Mouse (Mus musculus): Measurements from ENCODE around the gene Gm21962. TPM values are rescaled to one million over a fixed set of nuclear protein-coding genes. Genes with fewer than 3 reads are reported as not detected.
"Not testable (repeated sequence)": the region's sequence is repeated elsewhere in the genome, so short reads cannot be mapped to it uniquely, and the experiment has no call there.

The Gm21962 gene
- polyA plus RNA-seq (2015; fragmentation: Nextera tagmentation; extraction: Ambion mirVana), result not detected in 2 replicates

GRCm38 (mm10) chr3:137671224-137671623 lies at the start of gene Gm21962:
Gene Gm21962 (plus strand): TSS chr3:137671524.
- not testable (repeated sequence) for H3K4me3 ChIP-seq (replicated peaks); H3K36me3 ChIP-seq (replicated peaks); H3K9me3 ChIP-seq (replicated peaks); ATAC-seq (ENCODE audit: insufficient read depth); H3K4me1 ChIP-seq (replicated peaks); H3K27ac ChIP-seq (replicated peaks); H3K9ac ChIP-seq; H3K27me3 ChIP-seq; H3K4me2 ChIP-seq
- WGBS (ENCODE audit: insufficient replicate concordance), result no CpG with 5 or more reads among the region's 3 CpGs

- 38% methylated on average over 6 of the region's 6 CpGs for WGBS (ENCODE audit: insufficient replicate concordance)
- no peaks in the 10 kb centered on the region for H3K36me3 ChIP-seq (replicated peaks)
- no peak overlapping the region for H3K9ac ChIP-seq
- no peak overlapping the region for H3K4me2 ChIP-seq
- ATAC-seq (ENCODE audit: insufficient read depth), result no peak
- H3K27ac ChIP-seq (replicated peaks), result no peak overlapping the region
- H3K27me3 ChIP-seq, result peaks cover 24% of the 10 kb centered on the region
- H3K4me1 ChIP-seq (replicated peaks), result no peaks in the 10 kb centered on the region
- H3K4me3 ChIP-seq (replicated peaks), result no peak overlapping the region
- no peaks in the 10 kb centered on the region for H3K9me3 ChIP-seq (replicated peaks)
These were observed 49.2 kb upstream of the Gm21962 start for GRCm38 (mm10) chr3:137622091-137622490.

GRCm38 (mm10) chr3:137622895-137623580 lies 48.3 kb upstream of the Gm21962 start:
- H3K27ac ChIP-seq (replicated peaks), result no peak overlapping the region
- peaks cover 24% of the 10 kb centered on the region for H3K27me3 ChIP-seq
- no peaks in the 10 kb centered on the region for H3K36me3 ChIP-seq (replicated peaks)
- WGBS (ENCODE audit: insufficient replicate concordance), result 28% methylated on average over 14 of the region's 14 CpGs
- no peaks in the 10 kb centered on the region for H3K9me3 ChIP-seq (replicated peaks)
- peak overlapping the region; percentile 63 for H3K4me2 ChIP-seq
- H3K9ac ChIP-seq, result no peak overlapping the region
- no peaks in the 10 kb centered on the region for H3K4me1 ChIP-seq (replicated peaks)
- peak overlapping the region; percentile 53 for H3K4me3 ChIP-seq (replicated peaks)
- ATAC-seq (ENCODE audit: insufficient read depth), result no peak

GRCm38 (mm10) chr3:137623581-137624362 lies 47.6 kb upstream of the Gm21962 start:
- under 1% methylated on average over 47 of the region's 47 CpGs for WGBS (ENCODE audit: insufficient replicate concordance)
- no peak overlapping the region for H3K9ac ChIP-seq

GRCm38 (mm10) chr3:137625054-137625453 lies 46.3 kb upstream of the Gm21962 start:
- no peaks in the 10 kb centered on the region for H3K4me1 ChIP-seq (replicated peaks)
- no peak for ATAC-seq (ENCODE audit: insufficient read depth)
- no peak overlapping the region for H3K4me3 ChIP-seq (replicated peaks)
- 64% methylated on average over 5 of the region's 5 CpGs for WGBS (ENCODE audit: insufficient replicate concordance)
- no peak overlapping the region for H3K4me2 ChIP-seq
- no peaks in the 10 kb centered on the region for H3K36me3 ChIP-seq (replicated peaks)
- H3K27ac ChIP-seq (replicated peaks), result no peak overlapping the region
- peaks cover 24% of the 10 kb centered on the region for H3K27me3 ChIP-seq
- H3K9ac ChIP-seq, result no peak overlapping the region
- H3K9me3 ChIP-seq (replicated peaks), result no peaks in the 10 kb centered on the region

More at GRCm38 (mm10) chr3:137623581-137624362, 47.6 kb upstream of the Gm21962 start:
- H3K4me3 ChIP-seq (replicated peaks), result peak overlapping the region; percentile 53
- no peaks in the 10 kb centered on the region for H3K4me1 ChIP-seq (replicated peaks)
- no peaks in the 10 kb centered on the region for H3K36me3 ChIP-seq (replicated peaks)
- no peak overlapping the region for H3K27ac ChIP-seq (replicated peaks)
- H3K9me3 ChIP-seq (replicated peaks), result no peaks in the 10 kb centered on the region
- peak overlapping the region; percentile 63 for H3K4me2 ChIP-seq
- H3K27me3 ChIP-seq, result peaks cover 24% of the 10 kb centered on the region
- peak; percentile 67 for ATAC-seq (ENCODE audit: insufficient read depth)

DNA sequence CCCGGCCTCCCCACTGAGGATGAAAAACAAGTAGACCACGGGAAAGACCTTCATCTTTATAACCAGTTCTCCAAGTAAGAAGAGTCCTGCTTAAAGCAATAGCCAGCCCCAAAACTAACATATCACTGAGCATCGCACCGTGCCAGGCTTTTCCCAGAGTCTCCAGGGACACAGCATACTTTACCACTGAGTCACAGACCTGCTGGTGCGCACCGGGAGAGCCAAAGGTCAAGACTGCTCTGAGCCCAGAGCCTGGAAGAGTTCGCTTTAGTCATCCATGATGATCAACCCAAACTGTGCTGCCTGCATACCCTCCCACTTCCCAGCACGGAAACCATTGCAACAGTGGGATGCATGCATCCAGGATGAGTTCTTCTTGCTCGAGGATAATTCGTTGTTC lies 37.6 kb upstream of the Gm21962 start:
- Histone ChIP-seq H3K36me3 (replicated peaks) (no peaks in the 10 kb centered on the region), H3K9ac (no peak overlapping the region), H3K4me1 (replicated peaks) (no peaks in the 10 kb centered on the region), H3K4me2 (no peak overlapping the region), H3K27ac (replicated peaks) (no peak overlapping the region), H3K4me3 (replicated peaks) (no peak overlapping the region), H3K27me3 (no peaks in the 10 kb centered on the region), H3K9me3 (replicated peaks) (no peaks in the 10 kb centered on the region)
- no peak for ATAC-seq (ENCODE audit: insufficient read depth)
- WGBS (ENCODE audit: insufficient replicate concordance), result 66% methylated on average over 10 of the region's 10 CpGs

DNA sequence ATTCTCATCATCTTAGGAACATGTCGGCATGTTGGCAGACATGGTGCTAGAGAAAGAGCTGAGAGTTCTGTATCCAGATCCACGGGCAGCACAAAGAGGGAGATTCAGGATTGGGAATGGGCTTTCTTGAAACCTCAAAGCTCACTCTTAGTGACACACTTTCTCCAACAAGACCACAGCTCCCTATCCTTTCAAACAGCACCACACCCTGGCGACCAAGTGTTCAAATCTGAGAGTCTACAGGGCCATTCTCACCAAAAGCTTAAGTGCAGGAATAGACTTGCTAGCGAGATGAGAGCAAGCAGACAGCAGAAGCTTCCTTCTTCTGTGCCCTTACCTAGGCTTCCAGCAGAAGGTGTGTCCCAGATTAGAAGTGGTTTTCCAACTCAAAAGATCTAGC lies 34.8 kb upstream of the Gm21962 start:
- Histone ChIP-seq H3K27ac (replicated peaks) (no peak overlapping the region), H3K9me3 (replicated peaks) (no peaks in the 10 kb centered on the region), H3K9ac (no peak overlapping the region), H3K4me1 (replicated peaks) (no peaks in the 10 kb centered on the region), H3K36me3 (replicated peaks) (no peaks in the 10 kb centered on the region), H3K27me3 (no peaks in the 10 kb centered on the region), H3K4me3 (replicated peaks) (no peak overlapping the region), H3K4me2 (no peak overlapping the region)
- ATAC-seq (ENCODE audit: insufficient read depth), result no peak
- WGBS (ENCODE audit: insufficient replicate concordance), result 58% methylated on average over 4 of the region's 4 CpGs

- Histone ChIP-seq H3K4me3 (replicated peaks) (no peak overlapping the region), H3K4me1 (replicated peaks) (no peaks in the 10 kb centered on the region), H3K36me3 (replicated peaks) (no peaks in the 10 kb centered on the region), H3K9ac (no peak overlapping the region), H3K9me3 (replicated peaks) (no peaks in the 10 kb centered on the region), H3K27ac (replicated peaks) (no peak overlapping the region), H3K27me3 (no peaks in the 10 kb centered on the region), H3K4me2 (no peak overlapping the region)
- no peak for ATAC-seq (ENCODE audit: insufficient read depth)
- 73% methylated on average over 5 of the region's 5 CpGs for WGBS (ENCODE audit: insufficient replicate concordance)
These were observed 30.1 kb upstream of the Gm21962 start for GRCm38 (mm10) chr3:137641238-137641637.

- H3K27me3 ChIP-seq, result no peaks in the 10 kb centered on the region
- no peak overlapping the region for H3K4me3 ChIP-seq (replicated peaks)
- no peak overlapping the region for H3K9ac ChIP-seq
- H3K4me2 ChIP-seq, result no peak overlapping the region
- H3K9me3 ChIP-seq (replicated peaks), result no peaks in the 10 kb centered on the region
- ATAC-seq (ENCODE audit: insufficient read depth), result no peak
- no peaks in the 10 kb centered on the region for H3K4me1 ChIP-seq (replicated peaks)
- no peaks in the 10 kb centered on the region for H3K36me3 ChIP-seq (replicated peaks)
- no peak overlapping the region for H3K27ac ChIP-seq (replicated peaks)
- whole genome bisulfite sequencing (ENCODE audit: insufficient replicate concordance), result 60% methylated on average over 8 of the region's 8 CpGs
These were observed 29.2 kb upstream of the Gm21962 start for GRCm38 (mm10) chr3:137642137-137642536.

GRCm38 (mm10) chr3:137642568-137642967 lies 28.8 kb upstream of the Gm21962 start:
- no peak overlapping the region for H3K9ac ChIP-seq

DNA sequence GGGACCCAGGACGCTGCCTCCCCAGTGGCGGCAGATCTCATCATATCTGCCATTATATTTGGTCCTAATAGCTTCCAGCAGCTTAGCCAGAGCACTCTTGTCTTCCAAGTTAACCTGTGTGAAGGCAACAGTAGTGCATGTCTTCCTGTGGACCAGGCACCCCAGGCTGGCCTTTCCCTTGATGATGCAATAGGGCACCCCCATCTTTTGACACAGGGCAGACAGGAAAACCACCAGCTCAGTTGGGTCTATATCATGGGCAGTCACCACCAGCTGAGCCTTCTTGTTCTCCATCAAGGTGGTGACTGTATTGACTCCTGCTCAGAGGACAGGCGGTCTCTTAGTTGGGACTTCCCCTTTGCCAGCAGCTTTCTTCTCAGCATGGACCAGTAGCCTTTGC lies 27.2 kb upstream of the Gm21962 start:
- ATAC-seq (ENCODE audit: insufficient read depth), result no peak
- Histone ChIP-seq H3K4me1 (replicated peaks) (no peaks in the 10 kb centered on the region), H3K27ac (replicated peaks) (no peak overlapping the region), H3K4me2 (no peak overlapping the region), H3K4me3 (replicated peaks) (no peak overlapping the region), H3K9ac (no peak overlapping the region), H3K27me3 (no peaks in the 10 kb centered on the region), H3K36me3 (replicated peaks) (no peaks in the 10 kb centered on the region), H3K9me3 (replicated peaks) (no peaks in the 10 kb centered on the region)
- 64% methylated on average over 3 of the region's 3 CpGs for WGBS (ENCODE audit: insufficient replicate concordance)

More at GRCm38 (mm10) chr3:137642568-137642967, 28.8 kb upstream of the Gm21962 start:
- WGBS (ENCODE audit: insufficient replicate concordance), result 61% methylated on average over 3 of the region's 3 CpGs
- no peaks in the 10 kb centered on the region for H3K4me1 ChIP-seq (replicated peaks)
- no peak for ATAC-seq (ENCODE audit: insufficient read depth)
- no peak overlapping the region for H3K27ac ChIP-seq (replicated peaks)
- no peak overlapping the region for H3K4me2 ChIP-seq
- no peaks in the 10 kb centered on the region for H3K36me3 ChIP-seq (replicated peaks)
- H3K9me3 ChIP-seq (replicated peaks), result no peaks in the 10 kb centered on the region
- H3K27me3 ChIP-seq, result no peaks in the 10 kb centered on the region
- H3K4me3 ChIP-seq (replicated peaks), result no peak overlapping the region
